Mouse (Mus musculus) myocyte (in vitro differentiated cells): ENCODE results near the gene Aifm1.

Experiments
- POLR2A ChIP-seq: IDR thresholded peaks from one replicate; pipeline ENCODE4 v1.6.1; 2011; ENCODE audit warnings: low read depth, mild to moderate bottlenecking, control low read depth, moderate library complexity; ENCODE audit not compliant: insufficient read length
- REST ChIP-seq: IDR thresholded peaks from one replicate; pipeline ENCODE4 v1.6.1; 2011; ENCODE audit warnings: mild to moderate bottlenecking, control low read depth, moderate library complexity; ENCODE audit not compliant: insufficient read depth, insufficient read length

DNA sequence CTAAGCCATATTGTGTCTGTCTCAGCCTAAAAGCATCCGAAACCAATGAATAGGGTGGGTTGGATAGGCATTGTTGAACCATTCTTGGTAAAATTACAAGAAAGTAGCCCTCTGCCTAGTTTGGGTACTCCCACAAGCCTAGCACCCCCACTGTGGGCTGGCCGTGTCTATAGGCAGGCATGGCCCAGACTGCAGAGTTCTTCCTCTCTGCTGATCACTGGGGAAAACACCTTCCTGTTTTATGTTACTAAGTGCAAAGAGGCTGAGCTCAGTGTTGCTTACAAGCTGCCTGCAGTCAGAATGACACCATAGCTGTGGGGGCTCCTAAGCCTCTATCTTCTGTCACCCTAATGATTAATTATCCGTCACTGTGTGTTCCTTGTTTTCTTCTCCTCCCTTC is 10.1 kb upstream of the Aifm1 start:
- TF ChIP-seq REST (no peak), POLR2A (no peak)
